Mouse (Mus musculus) myocyte (in vitro differentiated cells): ENCODE results near the gene Klf15.

Source experiments
- MAX ChIP-seq: IDR thresholded peaks from one replicate; pipeline ENCODE4 v1.6.1; 2011; ENCODE audit warnings: low read depth, mild to moderate bottlenecking, control low read depth
- POLR2A ChIP-seq: IDR thresholded peaks from one replicate; pipeline ENCODE4 v1.6.1; 2011; ENCODE audit warnings: low read depth, mild to moderate bottlenecking, control low read depth, moderate library complexity; ENCODE audit not compliant: insufficient read length
- TCF12 ChIP-seq: IDR thresholded peaks from one replicate; pipeline ENCODE4 v1.6.1; 2011; ENCODE audit warnings: mild to moderate bottlenecking, control low read depth; ENCODE audit not compliant: poor library complexity, insufficient read depth, severe bottlenecking

- TF ChIP-seq POLR2A (no peak), TCF12 (no peak), MAX (no peak)
These were observed 44.4 kb downstream of the Klf15 start for GRCm38 (mm10) chr6:90506673-90507311.
